Mouse (Mus musculus): ENCODE results near the gene Ifna5.
"Not testable (repeated sequence)": the region's sequence is repeated elsewhere in the genome, so short reads cannot be mapped to it uniquely, and the experiment has no call there.

The Ifna5 gene

DNA sequence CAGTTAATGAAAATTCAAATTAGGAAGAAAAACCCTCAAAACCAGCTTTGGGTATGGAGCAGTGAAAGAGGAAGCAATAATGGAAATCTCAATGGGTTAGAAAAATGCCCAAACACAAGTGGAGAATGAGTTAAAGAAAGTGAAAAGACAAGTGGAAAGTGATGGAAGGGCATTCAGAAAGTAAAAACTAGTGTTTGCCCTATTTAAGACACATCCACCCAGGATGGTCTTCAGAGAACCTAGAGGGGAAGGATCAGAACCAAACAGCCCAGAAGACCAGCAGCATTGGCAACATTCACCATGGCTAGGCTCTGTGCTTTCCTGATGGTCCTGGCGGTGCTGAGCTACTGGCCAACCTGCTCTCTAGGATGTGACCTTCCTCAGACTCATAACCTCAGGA is at the start of gene Ifna5:
Gene Ifna5, plus strand, starts transcription at position 301 of the 400 bp plus-strand sequence.
- not testable (repeated sequence) for DNase-seq (ENCODE audit: low read depth, low spot score)

DNA sequence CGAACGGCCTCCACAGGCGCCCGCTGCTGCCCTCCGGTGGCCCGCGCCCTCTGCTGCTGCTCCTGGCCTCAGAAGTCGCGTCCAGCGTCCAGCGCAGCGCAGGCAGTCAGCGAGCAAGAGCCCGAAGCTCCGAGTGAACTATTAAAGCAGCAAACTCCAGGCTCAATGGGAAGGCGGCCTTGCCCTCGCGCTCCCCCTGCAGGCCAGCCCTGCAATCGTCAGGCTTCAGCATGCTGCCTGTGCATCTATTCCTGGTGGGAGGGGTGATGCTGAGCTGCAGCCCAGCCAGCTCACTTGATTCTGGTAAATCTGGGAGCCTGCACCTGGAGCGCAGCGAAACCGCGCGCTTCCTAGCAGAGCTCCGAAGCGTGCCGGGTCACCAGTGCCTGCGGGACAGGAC is 46.9 kb upstream of the Ifna5 start, which contains the start of gene Gm13277:
Gene Gm13277, plus strand, starts transcription at position 231 of the 400 bp plus-strand sequence.
- DNase-seq (ENCODE audit: low read depth, low spot score) = not testable (repeated sequence)

- not testable (repeated sequence) for DNase-seq (ENCODE audit: low read depth, low spot score)
Measured at GRCm38 (mm10) chr4:88791250-88791649, 44.1 kb upstream of the Ifna5 start, which contains the start of gene Gm13278. Gene Gm13278, plus strand, starts transcription at chr4:88791550.

DNA sequence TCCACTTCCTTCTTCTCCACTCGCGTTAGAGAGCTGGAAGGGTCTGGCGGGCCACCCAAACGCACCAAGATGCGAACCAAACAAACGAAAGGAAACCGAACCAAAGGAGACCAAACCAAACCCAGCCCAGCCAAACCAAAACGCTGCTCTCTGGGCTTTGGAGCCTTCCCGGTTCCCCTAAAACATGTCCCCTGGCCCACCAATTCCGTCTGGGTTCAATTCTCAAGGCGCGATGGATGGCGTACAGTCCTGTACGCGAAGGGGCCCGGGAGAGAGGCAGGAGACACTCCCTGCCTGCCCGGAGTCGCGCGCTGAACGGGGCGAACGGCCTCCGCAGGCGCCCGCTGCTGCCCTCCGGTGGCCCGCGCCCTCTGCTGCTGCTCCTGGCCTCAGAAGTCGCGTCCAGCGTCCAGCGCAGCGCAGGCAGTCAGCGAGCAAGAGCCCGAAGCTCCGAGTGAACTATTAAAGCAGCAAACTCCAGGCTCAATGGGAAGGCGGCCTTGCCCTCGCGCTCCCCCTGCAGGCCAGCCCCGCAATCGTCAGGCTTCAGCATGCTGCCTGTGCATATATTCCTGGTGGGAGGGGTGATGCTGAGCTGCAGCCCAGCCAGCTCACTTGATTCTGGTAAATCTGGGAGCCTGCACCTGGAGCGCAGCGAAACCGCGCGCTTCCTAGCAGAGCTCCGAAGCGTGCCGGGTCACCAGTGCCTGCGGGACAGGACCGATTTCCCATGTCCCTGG is 41.2 kb upstream of the Ifna5 start, which contains the start of gene Gm13275:
Gene Gm13275, plus strand, starts transcription at position 552 of the 740 bp plus-strand sequence.
- DNase-seq (ENCODE audit: low read depth, low spot score) = not testable (repeated sequence)

DNA sequence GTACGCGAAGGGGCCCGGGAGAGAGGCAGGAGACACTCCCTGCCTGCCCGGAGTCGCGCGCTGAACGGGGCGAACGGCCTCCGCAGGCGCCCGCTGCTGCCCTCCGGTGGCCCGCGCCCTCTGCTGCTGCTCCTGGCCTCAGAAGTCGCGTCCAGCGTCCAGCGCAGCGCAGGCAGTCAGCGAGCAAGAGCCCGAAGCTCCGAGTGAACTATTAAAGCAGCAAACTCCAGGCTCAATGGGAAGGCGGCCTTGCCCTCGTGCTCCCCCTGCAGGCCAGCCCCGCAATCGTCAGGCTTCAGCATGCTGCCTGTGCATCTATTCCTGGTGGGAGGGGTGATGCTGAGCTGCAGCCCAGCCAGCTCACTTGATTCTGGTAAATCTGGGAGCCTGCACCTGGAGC is 38.2 kb upstream of the Ifna5 start, which contains the start of gene Gm13279:
Gene Gm13279, plus strand, starts transcription at position 301 of the 400 bp plus-strand sequence.
- DNase-seq (ENCODE audit: low read depth, low spot score) = not testable (repeated sequence)

GRCm38 (mm10) chr4:88799365-88799764 is 36.0 kb upstream of the Ifna5 start, which contains the start of gene Gm13285:
Gene Gm13285, plus strand, starts transcription at chr4:88799665.
- DNase-seq (ENCODE audit: low read depth, low spot score) = not testable (repeated sequence)

- not testable (repeated sequence) for DNase-seq (ENCODE audit: low read depth, low spot score)
Measured at GRCm38 (mm10) chr4:88802954-88803353, 32.4 kb upstream of the Ifna5 start, which contains the start of gene Gm13287. Gene Gm13287, plus strand, starts transcription at chr4:88803254.

GRCm38 (mm10) chr4:88805231-88805630 is 30.1 kb upstream of the Ifna5 start, which contains the start of gene Gm13288:
Gene Gm13288, plus strand, starts transcription at chr4:88805531.
- DNase-seq (ENCODE audit: low read depth, low spot score) = not testable (repeated sequence)

- not testable (repeated sequence) for DNase-seq (ENCODE audit: low read depth, low spot score)
Measured at GRCm38 (mm10) chr4:88805761-88806160, 29.6 kb upstream of the Ifna5 start.

GRCm38 (mm10) chr4:88815928-88816327 is 19.4 kb upstream of the Ifna5 start, which contains the start of gene Ifna7:
Gene Ifna7, plus strand, starts transcription at chr4:88816228.
- DNase-seq (ENCODE audit: low read depth, low spot score) = no peak

GRCm38 (mm10) chr4:88819659-88820058 is 15.7 kb upstream of the Ifna5 start, which contains the start of gene Ifna11:
Gene Ifna11, plus strand, starts transcription at chr4:88819959.
- no peak for DNase-seq (ENCODE audit: low read depth, low spot score)

DNA sequence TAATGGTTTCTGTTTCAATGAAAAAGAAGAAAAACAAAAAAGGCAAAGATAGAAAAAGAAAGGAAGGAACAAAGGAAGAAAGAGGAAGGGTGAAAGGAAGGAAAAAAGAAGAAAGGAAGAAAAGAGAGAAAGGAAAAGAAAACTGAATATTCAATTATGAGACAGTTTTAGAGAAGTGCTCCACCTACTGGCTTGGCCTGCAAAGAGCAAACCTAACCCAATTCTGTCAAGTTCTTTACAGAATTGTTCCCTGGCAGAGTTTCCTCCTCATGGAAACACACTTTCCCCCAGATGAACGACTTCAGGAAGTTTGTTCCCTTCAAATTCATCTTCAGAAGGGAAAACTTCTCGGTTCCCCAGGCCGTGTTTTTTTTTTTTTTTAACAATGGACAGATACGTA is 12.3 kb upstream of the Ifna5 start:
- no peak for DNase-seq (ENCODE audit: low read depth, low spot score)

GRCm38 (mm10) chr4:88827116-88827515 is 8.2 kb upstream of the Ifna5 start, which contains the start of gene Ifna6:
Gene Ifna6, plus strand, starts transcription at chr4:88827416.
- DNase-seq (ENCODE audit: low read depth, low spot score) = not testable (repeated sequence)

DNA sequence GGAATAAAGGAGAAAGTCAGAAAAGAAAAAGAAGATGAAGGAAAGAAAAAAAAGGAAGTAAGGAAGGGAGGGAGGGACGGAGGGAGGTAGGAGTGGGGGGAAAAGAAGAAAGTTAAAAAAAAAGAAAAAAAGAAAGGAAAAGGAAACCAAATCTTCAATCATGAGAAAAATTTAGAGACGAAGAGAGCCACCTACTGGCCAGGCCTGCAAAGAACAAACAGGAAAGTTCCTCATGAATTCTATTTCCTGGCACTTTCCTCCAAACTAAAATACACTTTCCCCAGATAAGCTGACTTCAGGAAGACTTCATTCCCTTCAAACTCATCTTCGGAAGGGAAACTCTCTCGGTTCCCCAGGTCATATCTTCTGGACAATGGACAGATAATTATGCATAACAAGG is 4.8 kb upstream of the Ifna5 start:
- no peak for DNase-seq (ENCODE audit: low read depth, low spot score)

DNA sequence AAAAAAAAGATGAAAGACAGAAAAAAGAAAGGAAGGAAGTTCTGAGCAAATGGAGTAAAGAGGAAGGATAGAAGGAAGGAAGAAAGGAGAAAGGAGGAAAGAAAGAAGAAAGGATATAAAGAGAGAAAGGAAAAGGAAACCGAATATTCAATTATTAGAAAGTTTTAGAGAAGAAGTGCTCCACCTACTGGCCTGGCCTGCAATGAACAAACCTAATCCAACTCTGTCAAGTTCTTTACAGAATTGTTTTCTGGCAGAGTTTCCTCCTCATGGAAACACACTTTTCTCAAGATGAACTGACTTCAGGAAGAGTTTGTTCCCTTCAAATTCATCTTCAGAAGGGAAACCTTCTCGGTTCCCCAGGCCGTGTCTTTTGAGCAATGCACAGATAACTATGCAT is 3.5 kb downstream of the Ifna5 start:
- no peak for DNase-seq (ENCODE audit: low read depth, low spot score)

DNA sequence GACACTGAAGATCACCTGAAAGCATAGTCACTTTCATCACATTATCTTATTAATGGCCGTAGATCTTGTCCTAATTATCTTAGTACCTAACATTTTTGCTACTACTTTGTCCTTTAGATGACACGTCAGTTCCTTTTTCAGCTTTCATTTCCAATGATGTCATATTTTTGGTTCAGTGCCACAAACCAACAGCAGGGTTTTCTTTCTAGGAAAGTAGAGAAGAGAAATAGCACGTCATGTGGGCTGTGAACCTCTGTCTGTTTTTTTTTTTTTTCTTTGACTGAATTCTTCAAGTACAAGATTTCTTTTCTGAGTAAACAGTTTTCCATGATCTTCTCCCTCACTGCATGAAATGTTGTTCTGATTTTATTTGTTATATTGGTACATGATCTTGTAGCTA is 4.7 kb downstream of the Ifna5 start:
- DNase-seq (ENCODE audit: low read depth, low spot score) = no peak

DNA sequence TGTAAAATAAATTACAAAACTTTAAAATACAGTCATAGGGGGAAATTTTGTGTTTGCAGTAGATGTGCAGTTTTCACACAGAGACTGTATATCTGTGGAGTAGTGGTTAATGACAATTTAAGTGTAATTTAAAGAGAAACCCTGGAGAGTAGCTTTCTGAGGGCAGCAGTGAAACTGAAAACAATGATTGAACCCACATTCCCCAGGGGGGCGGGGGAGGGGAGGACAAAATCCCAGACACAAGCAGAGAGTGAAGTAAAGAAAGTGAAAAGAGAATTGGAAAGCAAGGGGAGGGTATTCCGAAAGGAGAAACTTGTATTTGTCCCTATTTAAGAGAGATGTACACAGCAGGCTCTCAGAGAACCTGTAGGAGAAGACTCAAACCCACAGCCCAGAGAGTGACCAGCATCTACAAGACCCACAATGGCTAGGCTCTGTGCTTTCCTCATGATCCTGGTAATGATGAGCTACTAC is 6.2 kb downstream of the Ifna5 start, which contains the start of gene Ifna4:
Gene Ifna4, plus strand, starts transcription at position 424 of the 474 bp plus-strand sequence.
- DNase-seq (ENCODE audit: low read depth, low spot score) = no peak

DNA sequence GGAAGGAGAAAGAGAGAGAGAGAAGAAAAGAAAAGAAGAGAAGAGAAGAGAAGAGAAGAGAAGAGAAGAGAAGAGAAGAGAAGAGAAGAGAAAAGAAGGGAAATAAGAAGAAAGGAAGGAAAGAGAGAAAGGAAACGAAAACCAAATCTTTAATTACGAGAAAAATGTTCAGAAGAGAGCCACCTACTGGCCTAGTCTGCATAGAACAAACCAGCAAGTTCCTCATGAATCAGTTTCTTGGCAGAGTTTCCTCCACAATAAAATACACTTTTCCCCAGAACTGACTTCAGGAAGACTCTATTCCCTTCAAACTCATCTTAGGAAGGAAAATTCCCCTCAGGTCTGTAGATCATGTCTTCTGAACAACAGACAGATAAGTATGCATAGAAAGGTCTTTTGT is 10.0 kb downstream of the Ifna5 start:
- no peak for DNase-seq (ENCODE audit: low read depth, low spot score)

DNA sequence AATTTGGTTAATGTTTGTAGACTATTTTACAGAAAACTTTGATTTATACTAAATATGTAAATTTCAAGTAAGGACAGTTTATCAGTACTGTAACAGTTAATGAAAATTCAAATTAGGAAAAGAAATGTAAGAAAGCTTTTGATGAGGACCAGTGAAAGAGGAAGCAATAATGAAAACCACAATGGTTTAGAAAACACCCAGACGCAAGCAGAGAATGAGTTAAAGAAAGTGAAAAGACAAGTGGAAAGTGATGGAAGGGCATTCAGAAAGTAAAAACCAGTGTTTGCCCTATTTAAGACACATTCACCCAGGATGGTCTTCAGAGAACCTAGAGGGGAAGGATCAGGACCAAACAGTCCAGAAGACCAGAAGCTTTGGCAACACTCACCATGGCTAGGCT is 14.4 kb downstream of the Ifna5 start, which contains the start of gene Ifna1:
Gene Ifna1, plus strand, starts transcription at position 390 of the 400 bp plus-strand sequence.
- DNase-seq (ENCODE audit: low read depth, low spot score) = no peak

DNA sequence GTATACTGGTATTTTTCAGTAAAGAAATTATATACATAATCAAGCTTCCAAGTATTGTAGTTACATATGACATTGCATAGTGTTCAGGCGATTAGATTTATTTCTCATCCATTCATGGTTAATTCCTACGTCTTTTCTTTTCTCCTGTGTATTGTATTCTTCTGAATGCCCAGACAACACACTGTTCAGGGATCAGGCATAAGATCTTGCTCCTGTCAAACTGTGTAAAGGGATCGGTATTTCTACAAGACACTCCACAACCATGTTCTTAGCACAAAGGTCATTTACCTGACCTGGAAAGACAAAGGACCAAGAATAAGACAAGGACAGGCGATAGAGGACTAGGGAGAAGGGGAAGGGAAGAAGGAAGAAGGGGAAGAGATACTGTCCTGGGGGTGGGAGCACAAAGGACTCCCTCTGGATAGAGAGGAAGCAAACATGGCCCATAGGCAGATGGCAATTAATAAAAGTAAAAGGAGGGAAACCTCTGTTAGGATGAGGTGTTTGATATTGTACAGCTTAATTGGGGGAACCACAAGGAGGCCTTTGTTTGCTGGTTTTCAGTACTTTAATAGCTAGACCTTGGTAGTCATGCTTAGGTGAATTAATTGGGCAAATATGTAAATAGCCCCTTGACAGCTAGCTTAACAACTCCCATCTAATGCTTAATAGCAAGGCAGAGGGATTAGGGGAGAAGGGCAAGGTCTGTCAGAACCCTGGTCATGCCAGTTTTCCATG is 15.9 kb downstream of the Ifna5 start:
- no peak for DNase-seq (ENCODE audit: low read depth, low spot score)

GRCm38 (mm10) chr4:88859214-88859613 is 23.9 kb downstream of the Ifna5 start:
- no peak for DNase-seq (ENCODE audit: low read depth, low spot score)

DNA sequence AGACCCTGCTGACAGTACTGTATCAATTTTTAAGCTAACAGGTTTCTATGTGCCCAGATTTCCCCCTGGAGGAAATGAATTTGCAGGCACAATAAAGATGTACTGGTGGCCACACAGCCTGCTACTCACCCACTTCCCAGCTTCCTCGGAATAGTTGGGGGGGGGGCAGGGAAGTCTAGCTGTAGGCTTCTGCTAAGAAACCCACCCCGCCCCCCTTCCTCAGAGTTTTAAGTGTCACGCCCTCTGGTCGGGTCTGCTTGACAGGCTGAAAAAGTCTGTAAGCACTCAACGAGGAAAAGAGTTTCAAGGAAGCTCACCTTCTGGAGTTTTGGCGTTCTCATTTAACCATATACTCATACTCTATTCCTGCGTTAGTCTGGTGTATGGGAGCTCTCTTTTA is 28.0 kb downstream of the Ifna5 start:
- no peak for DNase-seq (ENCODE audit: low read depth, low spot score)

Data from retina, adult 2 months (tissue).